Mouse (Mus musculus): Measurements from ENCODE around the gene Magoh. TPM values are rescaled to one million over a fixed set of nuclear protein-coding genes. Genes with fewer than 3 reads are reported as not detected.

Gene Magoh
- polyA plus RNA-seq (2015; fragmentation: Nextera tagmentation; extraction: Ambion mirVana) = 111 TPM in 2 replicates

- Histone ChIP-seq H3K4me3 (ENCODE audit: low read depth, low read length) (peak within 1 kb of the TSS; percentile 84), H3K36me3 (ENCODE audit: insufficient read depth, low read length) (peaks cover 11% of the 10 kb centered on the region), H3K4me1 (ENCODE audit: insufficient read depth, low read depth, low read length) (0 out of 2 replicates have a peak, but pooled peaks cover 6% of the 10 kb centered on the region), H3K4me2 (replicated peaks; ENCODE audit: low read depth, low read length) (peak within 1 kb of the TSS; percentile 67), H3K27ac (ENCODE audit: low read length) (peak within 1 kb of the TSS; percentile 84), H3K9ac (replicated peaks; ENCODE audit: low read depth) (peak within 1 kb of the TSS; percentile 91), H3K9me3 (ENCODE audit: low read length) (no peaks in the 10 kb centered on the region), H3K27me3 (replicated peaks; ENCODE audit: insufficient read depth, low read length) (no peaks in the 10 kb centered on the region)
- no peak for TF ChIP-seq EP300 (IDR thresholded peaks at IDR 0.05)
- no peak for TF ChIP-seq CTCF (IDR thresholded peaks at IDR 0.05)
- WGBS = 3% methylated on average over 48 of the region's 48 CpGs
- ATAC-seq (peak; percentile 99), DNase-seq (ENCODE audit: low spot score) (peak; percentile 98)
Measured at GRCm38 (mm10) chr4:107879254-107880050, at the start of gene Magoh. Gene Magoh, plus strand, starts transcription at chr4:107879755.

GRCm38 (mm10) chr4:107830189-107830588 lies 49.4 kb upstream of the Magoh start:
- ATAC-seq (no peak), DNase-seq (ENCODE audit: low spot score) (no peak)
- H3K27me3 ChIP-seq (replicated peaks; ENCODE audit: insufficient read depth, low read length) = no peaks in the 10 kb centered on the region
- no peak overlapping the region for H3K4me3 ChIP-seq (ENCODE audit: low read depth, low read length)
- no peak overlapping the region for H3K4me2 ChIP-seq (replicated peaks; ENCODE audit: low read depth, low read length)
- no peaks in the 10 kb centered on the region for H3K36me3 ChIP-seq (ENCODE audit: insufficient read depth, low read length)
- no peaks in the 10 kb centered on the region for H3K9me3 ChIP-seq (ENCODE audit: low read length)
- 72% methylated on average over 10 of the region's 10 CpGs for WGBS
- no peak for TF ChIP-seq CTCF (IDR thresholded peaks at IDR 0.05)
- no peak for TF ChIP-seq EP300 (IDR thresholded peaks at IDR 0.05)
- no peak overlapping the region for H3K27ac ChIP-seq (ENCODE audit: low read length)
- H3K4me1 ChIP-seq (ENCODE audit: insufficient read depth, low read depth, low read length) = no peaks in the 10 kb centered on the region
- H3K9ac ChIP-seq (replicated peaks; ENCODE audit: low read depth) = no peak overlapping the region

DNA sequence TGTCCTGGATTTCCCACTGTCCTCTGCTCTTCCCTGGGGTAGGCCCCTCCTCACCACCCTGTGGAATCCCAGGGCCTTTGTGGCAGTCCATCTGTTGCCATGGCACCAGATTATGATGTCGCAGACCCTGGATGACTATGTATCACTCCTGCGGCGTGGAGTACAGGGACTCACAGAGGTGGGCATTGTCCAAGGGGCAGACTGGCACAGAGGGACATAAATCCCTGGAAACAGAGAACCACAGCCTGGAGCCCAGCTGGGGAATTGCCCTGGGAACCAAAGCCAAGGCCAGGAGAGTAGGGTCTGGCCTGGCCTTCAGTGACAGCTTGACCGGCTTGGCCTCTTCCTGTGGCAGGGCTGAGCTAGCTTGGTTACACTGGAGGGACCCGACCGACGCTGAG lies 48.7 kb upstream of the Magoh start:
- DNase-seq (ENCODE audit: low spot score) (no peak), ATAC-seq (no peak)
- Histone ChIP-seq H3K4me2 (replicated peaks; ENCODE audit: low read depth, low read length) (no peak overlapping the region), H3K4me3 (ENCODE audit: low read depth, low read length) (no peak overlapping the region), H3K9ac (replicated peaks; ENCODE audit: low read depth) (no peak overlapping the region), H3K4me1 (ENCODE audit: insufficient read depth, low read depth, low read length) (no peaks in the 10 kb centered on the region), H3K27ac (ENCODE audit: low read length) (no peak overlapping the region), H3K27me3 (replicated peaks; ENCODE audit: insufficient read depth, low read length) (no peaks in the 10 kb centered on the region), H3K9me3 (ENCODE audit: low read length) (no peaks in the 10 kb centered on the region), H3K36me3 (ENCODE audit: insufficient read depth, low read length) (no peaks in the 10 kb centered on the region)
- TF ChIP-seq EP300 (IDR thresholded peaks at IDR 0.05) (no peak), CTCF (IDR thresholded peaks at IDR 0.05) (no peak)
- WGBS = 69% methylated on average over 7 of the region's 7 CpGs

- Histone ChIP-seq H3K9ac (replicated peaks; ENCODE audit: low read depth) (no peak overlapping the region), H3K4me2 (replicated peaks; ENCODE audit: low read depth, low read length) (no peak overlapping the region), H3K4me1 (ENCODE audit: insufficient read depth, low read depth, low read length) (no peaks in the 10 kb centered on the region), H3K4me3 (ENCODE audit: low read depth, low read length) (no peak overlapping the region), H3K9me3 (ENCODE audit: low read length) (no peaks in the 10 kb centered on the region), H3K36me3 (ENCODE audit: insufficient read depth, low read length) (no peaks in the 10 kb centered on the region), H3K27me3 (replicated peaks; ENCODE audit: insufficient read depth, low read length) (no peaks in the 10 kb centered on the region), H3K27ac (ENCODE audit: low read length) (no peak overlapping the region)
- 84% methylated on average over 6 of the region's 6 CpGs for WGBS
- no peak for TF ChIP-seq CTCF (IDR thresholded peaks at IDR 0.05)
- no peak for TF ChIP-seq EP300 (IDR thresholded peaks at IDR 0.05)
- ATAC-seq (no peak), DNase-seq (ENCODE audit: low spot score) (no peak)
Measured at GRCm38 (mm10) chr4:107831678-107832077, 47.9 kb upstream of the Magoh start.

- no peaks in the 10 kb centered on the region for H3K4me1 ChIP-seq (ENCODE audit: insufficient read depth, low read depth, low read length)
- no peaks in the 10 kb centered on the region for H3K36me3 ChIP-seq (ENCODE audit: insufficient read depth, low read length)
- DNase-seq (ENCODE audit: low spot score) (no peak), ATAC-seq (no peak)
- 82% methylated on average over 5 of the region's 5 CpGs for WGBS
- H3K27me3 ChIP-seq (replicated peaks; ENCODE audit: insufficient read depth, low read length) = no peaks in the 10 kb centered on the region
- H3K4me3 ChIP-seq (ENCODE audit: low read depth, low read length) = no peak overlapping the region
- no peak overlapping the region for H3K9ac ChIP-seq (replicated peaks; ENCODE audit: low read depth)
- no peak for TF ChIP-seq CTCF (IDR thresholded peaks at IDR 0.05)
- H3K9me3 ChIP-seq (ENCODE audit: low read length) = no peaks in the 10 kb centered on the region
- no peak overlapping the region for H3K27ac ChIP-seq (ENCODE audit: low read length)
- H3K4me2 ChIP-seq (replicated peaks; ENCODE audit: low read depth, low read length) = no peak overlapping the region
Measured at GRCm38 (mm10) chr4:107833525-107833924, 46.0 kb upstream of the Magoh start.

- H3K36me3 ChIP-seq (ENCODE audit: insufficient read depth, low read length) = no peaks in the 10 kb centered on the region
- no peak for ATAC-seq
- no peaks in the 10 kb centered on the region for H3K27me3 ChIP-seq (replicated peaks; ENCODE audit: insufficient read depth, low read length)
- 52% methylated on average over 22 of the region's 22 CpGs for WGBS
- no peaks in the 10 kb centered on the region for H3K9me3 ChIP-seq (ENCODE audit: low read length)
- no peak overlapping the region for H3K27ac ChIP-seq (ENCODE audit: low read length)
- no peak overlapping the region for H3K4me3 ChIP-seq (ENCODE audit: low read depth, low read length)
- no peak for DNase-seq (ENCODE audit: low spot score)
- no peak overlapping the region for H3K4me2 ChIP-seq (replicated peaks; ENCODE audit: low read depth, low read length)
- H3K4me1 ChIP-seq (ENCODE audit: insufficient read depth, low read depth, low read length) = no peaks in the 10 kb centered on the region
- H3K9ac ChIP-seq (replicated peaks; ENCODE audit: low read depth) = no peak overlapping the region
- TF ChIP-seq EP300 (IDR thresholded peaks at IDR 0.05) = no peak
- no peak for TF ChIP-seq CTCF (IDR thresholded peaks at IDR 0.05)
Measured at GRCm38 (mm10) chr4:107834643-107835314, 44.8 kb upstream of the Magoh start.
